Mouse (Mus musculus): ENCODE results near the gene Arrdc1. TPM values are rescaled to one million over a fixed set of nuclear protein-coding genes. Genes with fewer than 3 reads are reported as not detected.

Arrdc1 gene
- total and polyA plus RNA-seq, 2 experiments from 2014 or later, result 41.9 to 80.7 TPM

GRCm38 (mm10) chr2:24925284-24925683 lies 9.8 kb downstream of the Arrdc1 start:
- no peak overlapping the region for H3K9ac ChIP-seq (replicated peaks; ENCODE audit: low read length)
- ATAC-seq (no peak), DNase-seq (ENCODE audit: low spot score) (no peak)
- H3K4me1 ChIP-seq (ENCODE audit: insufficient read depth, low read length), result no peaks in the 10 kb centered on the region
- H3K4me2 ChIP-seq (ENCODE audit: low read depth, low read length), result no peak overlapping the region
- H3K36me3 ChIP-seq (ENCODE audit: insufficient read depth, low read length), result peaks cover 9% of the 10 kb centered on the region; the same call in 1 of the 2 replicates
- no peak overlapping the region for H3K4me3 ChIP-seq (ENCODE audit: low read length)
- H3K27ac ChIP-seq, result no peak overlapping the region
- TF ChIP-seq CTCF (IDR thresholded peaks at IDR 0.05; ENCODE audit: low read depth), result no peak
- no peaks in the 10 kb centered on the region for H3K27me3 ChIP-seq (ENCODE audit: insufficient read depth, low read length)
- no peaks in the 10 kb centered on the region for H3K9me3 ChIP-seq (ENCODE audit: low read length)
- WGBS, result 87% methylated on average over 8 of the region's 8 CpGs

GRCm38 (mm10) chr2:24923561-24923960 lies 11.5 kb downstream of the Arrdc1 start:
- peak; percentile 58 for TF ChIP-seq CTCF (IDR thresholded peaks at IDR 0.05; ENCODE audit: low read depth)
- Histone ChIP-seq H3K4me1 (ENCODE audit: insufficient read depth, low read length) (no peaks in the 10 kb centered on the region), H3K36me3 (ENCODE audit: insufficient read depth, low read length) (peaks cover 9% of the 10 kb centered on the region; the same call in 1 of the 2 replicates), H3K27me3 (ENCODE audit: insufficient read depth, low read length) (no peaks in the 10 kb centered on the region), H3K27ac (no peak overlapping the region), H3K4me2 (ENCODE audit: low read depth, low read length) (no peak overlapping the region), H3K9me3 (ENCODE audit: low read length) (no peaks in the 10 kb centered on the region), H3K4me3 (ENCODE audit: low read length) (no peak overlapping the region), H3K9ac (replicated peaks; ENCODE audit: low read length) (no peak overlapping the region)
- 55% methylated on average over 2 of the region's 2 CpGs for WGBS
- no peak for ATAC-seq
- DNase-seq (ENCODE audit: low spot score), result peak; percentile 38

- DNase-seq (ENCODE audit: low spot score), result no peak
- H3K9me3 ChIP-seq (ENCODE audit: low read length), result no peaks in the 10 kb centered on the region
- peak overlapping the region; percentile 96 for H3K9ac ChIP-seq (replicated peaks; ENCODE audit: low read length)
- H3K27ac ChIP-seq, result peak overlapping the region; percentile 98
- H3K27me3 ChIP-seq (ENCODE audit: insufficient read depth, low read length), result no peaks in the 10 kb centered on the region
- peak overlapping the region; percentile 96 for H3K4me3 ChIP-seq (ENCODE audit: low read length)
- H3K4me2 ChIP-seq (ENCODE audit: low read depth, low read length), result peak overlapping the region; percentile 83
- TF ChIP-seq CTCF (IDR thresholded peaks at IDR 0.05; ENCODE audit: low read depth), result no peak
- 10% methylated on average over 8 of the region's 8 CpGs for WGBS
- peak; percentile 64 for ATAC-seq
- H3K4me1 ChIP-seq (ENCODE audit: insufficient read depth, low read length), result peaks cover 10% of the 10 kb centered on the region
- no peaks in the 10 kb centered on the region for H3K36me3 ChIP-seq (ENCODE audit: insufficient read depth, low read length)
These were observed 15.2 kb downstream of the Arrdc1 start for GRCm38 (mm10) chr2:24919839-24920175.

- DNase-seq (ENCODE audit: low spot score) (peak; percentile 97), ATAC-seq (peak; percentile 98)
- peak within 1 kb of the TSS; percentile 96 for H3K9ac ChIP-seq (replicated peaks; ENCODE audit: low read length)
- WGBS, result under 1% methylated on average over 106 of the region's 112 CpGs
- H3K36me3 ChIP-seq (ENCODE audit: insufficient read depth, low read length), result no peaks in the 10 kb centered on the region
- peak within 1 kb of the TSS; percentile 96 for H3K4me3 ChIP-seq (ENCODE audit: low read length)
- H3K4me1 ChIP-seq (ENCODE audit: insufficient read depth, low read length), result peaks cover 10% of the 10 kb centered on the region
- H3K4me2 ChIP-seq (ENCODE audit: low read depth, low read length), result peak within 1 kb of the TSS; percentile 83
- H3K27me3 ChIP-seq (ENCODE audit: insufficient read depth, low read length), result no peaks in the 10 kb centered on the region
- H3K27ac ChIP-seq, result peak within 1 kb of the TSS; percentile 98
- no peaks in the 10 kb centered on the region for H3K9me3 ChIP-seq (ENCODE audit: low read length)
- peak; percentile 22; the same call in 1 of the 2 replicates for TF ChIP-seq CTCF (IDR thresholded peaks at IDR 0.05; ENCODE audit: low read depth)
These were observed 15.9 kb downstream of the Arrdc1 start, which contains the start of gene Ehmt1 for GRCm38 (mm10) chr2:24918930-24919838. Gene Ehmt1, minus strand, starts transcription at chr2:24919614.

GRCm38 (mm10) chr2:24914762-24915161 lies 20.3 kb downstream of the Arrdc1 start:
- TF ChIP-seq CTCF (IDR thresholded peaks at IDR 0.05; ENCODE audit: low read depth), result no peak
- Histone ChIP-seq H3K27ac (no peak overlapping the region), H3K4me2 (ENCODE audit: low read depth, low read length) (no peak overlapping the region), H3K27me3 (ENCODE audit: insufficient read depth, low read length) (no peaks in the 10 kb centered on the region), H3K9me3 (ENCODE audit: low read length) (no peaks in the 10 kb centered on the region), H3K4me1 (ENCODE audit: insufficient read depth, low read length) (peaks cover 10% of the 10 kb centered on the region), H3K9ac (replicated peaks; ENCODE audit: low read length) (no peak overlapping the region), H3K36me3 (ENCODE audit: insufficient read depth, low read length) (no peaks in the 10 kb centered on the region), H3K4me3 (ENCODE audit: low read length) (no peak overlapping the region)
- WGBS, result 63% methylated on average over 3 of the region's 3 CpGs
- DNase-seq (ENCODE audit: low spot score) (no peak), ATAC-seq (no peak)

GRCm38 (mm10) chr2:24912589-24912988 lies 22.5 kb downstream of the Arrdc1 start:
- no peak overlapping the region for H3K4me2 ChIP-seq (ENCODE audit: low read depth, low read length)
- DNase-seq (ENCODE audit: low spot score), result no peak
- no peaks in the 10 kb centered on the region for H3K9me3 ChIP-seq (ENCODE audit: low read length)
- ATAC-seq, result no peak
- no peak overlapping the region for H3K27ac ChIP-seq
- H3K4me3 ChIP-seq (ENCODE audit: low read length), result no peak overlapping the region
- no peak overlapping the region for H3K9ac ChIP-seq (replicated peaks; ENCODE audit: low read length)
- H3K27me3 ChIP-seq (ENCODE audit: insufficient read depth, low read length), result no peaks in the 10 kb centered on the region
- TF ChIP-seq CTCF (IDR thresholded peaks at IDR 0.05; ENCODE audit: low read depth), result no peak
- H3K4me1 ChIP-seq (ENCODE audit: insufficient read depth, low read length), result peaks cover 2% of the 10 kb centered on the region
- no peaks in the 10 kb centered on the region for H3K36me3 ChIP-seq (ENCODE audit: insufficient read depth, low read length)

GRCm38 (mm10) chr2:24912189-24912588 lies 22.9 kb downstream of the Arrdc1 start:
- Histone ChIP-seq H3K27ac (no peak overlapping the region), H3K9me3 (ENCODE audit: low read length) (no peaks in the 10 kb centered on the region), H3K4me3 (ENCODE audit: low read length) (no peak overlapping the region), H3K4me1 (ENCODE audit: insufficient read depth, low read length) (no peaks in the 10 kb centered on the region), H3K9ac (replicated peaks; ENCODE audit: low read length) (no peak overlapping the region), H3K27me3 (ENCODE audit: insufficient read depth, low read length) (no peaks in the 10 kb centered on the region), H3K36me3 (ENCODE audit: insufficient read depth, low read length) (no peaks in the 10 kb centered on the region), H3K4me2 (ENCODE audit: low read depth, low read length) (no peak overlapping the region)
- 91% methylated on average over 4 of the region's 4 CpGs for WGBS
- DNase-seq (ENCODE audit: low spot score), result no peak
- TF ChIP-seq CTCF (IDR thresholded peaks at IDR 0.05; ENCODE audit: low read depth), result no peak
- ATAC-seq, result no peak
